Mouse (Mus musculus): ENCODE results near the gene Tesmin.

The Tesmin gene

DNA sequence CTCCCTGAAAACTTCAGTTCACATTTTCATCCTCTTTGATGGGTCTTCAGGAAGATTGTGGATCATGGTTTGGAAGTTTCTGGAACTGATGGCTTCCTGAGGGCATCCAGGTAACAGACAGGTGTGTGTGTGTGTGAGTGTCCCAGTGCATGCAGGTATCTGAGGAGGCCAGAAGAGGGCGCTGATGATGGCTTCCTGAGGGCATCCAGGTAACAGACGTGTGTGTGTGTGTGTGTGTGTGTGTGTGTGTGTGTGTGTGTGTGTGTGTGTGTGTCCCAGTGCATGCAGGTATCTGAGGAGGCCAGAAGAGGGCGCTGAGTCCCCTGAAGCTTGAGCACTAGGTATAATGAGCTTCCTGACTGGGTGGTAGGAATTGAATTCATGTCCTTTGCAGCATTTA is 58.7 kb downstream of the Tesmin start:
- DNase-seq (ENCODE audit: low spot score), result no peak

DNA sequence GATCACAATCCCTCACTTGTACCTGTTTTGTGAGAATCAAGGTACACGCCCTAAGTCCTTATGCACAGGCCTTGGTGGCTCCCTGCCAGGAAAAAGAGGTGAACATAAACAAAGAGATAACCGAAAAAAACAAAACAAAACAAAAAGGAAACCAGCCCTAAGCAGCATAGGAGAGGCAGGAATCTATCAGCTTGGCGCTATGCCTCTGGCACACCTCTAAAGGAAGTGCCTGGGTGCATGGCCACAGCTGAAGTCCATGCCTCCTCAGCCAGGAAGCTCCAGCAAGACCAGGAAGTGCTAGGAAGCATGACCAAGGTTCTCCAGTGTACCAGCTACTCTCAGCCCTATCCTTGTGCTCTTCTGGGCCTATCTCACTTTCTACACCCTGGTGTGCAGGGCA is 60.6 kb downstream of the Tesmin start:
- no peak for DNase-seq (ENCODE audit: low spot score)

DNA sequence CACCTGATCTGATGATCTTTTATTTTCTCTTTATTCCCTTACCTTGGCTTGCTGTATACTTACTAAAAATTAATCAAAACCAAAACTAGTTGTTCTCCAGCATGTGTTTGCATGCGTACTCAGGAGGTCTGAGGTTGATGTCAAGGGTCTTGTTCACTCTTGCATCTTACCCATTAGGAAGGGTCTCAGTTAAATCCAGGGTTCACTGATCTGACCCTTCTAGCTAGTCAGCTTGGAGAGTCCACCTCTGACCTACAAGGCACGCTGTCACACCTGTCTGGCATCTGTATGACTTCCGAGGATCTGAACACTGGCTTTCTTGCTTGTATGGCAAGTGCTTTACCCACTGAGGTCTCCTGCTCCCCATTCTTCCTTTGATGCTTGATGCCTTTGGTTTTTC is 62.1 kb downstream of the Tesmin start:
- DNase-seq (ENCODE audit: low spot score), result no peak

DNA sequence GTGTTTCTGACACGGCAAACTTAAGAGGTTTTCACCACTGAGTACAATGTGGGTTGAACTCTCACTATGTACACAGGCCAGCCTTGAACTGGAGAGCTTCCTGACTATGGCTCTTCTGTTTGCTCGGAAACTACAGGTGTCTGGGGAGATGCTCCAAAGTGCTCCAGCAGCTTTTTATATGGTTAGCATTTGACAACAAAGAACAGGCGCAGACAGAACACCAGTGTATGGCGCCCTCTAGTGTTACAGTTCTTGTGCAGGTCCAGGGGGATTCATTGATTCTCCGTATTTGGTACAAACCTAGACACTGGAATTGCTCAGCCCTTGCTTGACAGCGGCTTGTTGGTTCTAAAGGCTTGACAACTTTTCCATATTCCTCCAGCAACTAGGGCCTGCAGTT is 62.5 kb downstream of the Tesmin start:
- peak; percentile 18 for DNase-seq (ENCODE audit: low spot score)

DNA sequence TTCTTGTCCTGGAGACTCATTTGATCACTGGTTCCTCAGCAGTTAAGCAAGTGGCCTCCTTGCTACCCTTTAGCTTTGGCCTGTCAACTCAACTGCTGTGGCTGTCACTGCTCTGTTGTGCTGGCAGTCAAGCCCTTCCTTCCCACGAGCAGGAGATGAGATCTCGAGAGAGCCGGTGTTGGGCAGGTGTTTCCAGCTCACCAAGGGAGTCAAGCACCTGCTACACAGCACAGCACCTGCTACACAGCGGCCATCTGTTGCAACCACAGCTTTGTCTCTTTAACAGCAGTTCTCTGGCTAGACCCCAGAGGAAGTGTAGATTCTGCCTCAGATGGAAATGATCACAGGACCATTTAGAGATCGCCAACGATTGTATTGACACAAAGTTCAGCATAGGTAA is 63.0 kb downstream of the Tesmin start:
- DNase-seq (ENCODE audit: low spot score), result no peak
